Mouse (Mus musculus): ENCODE measurements at regions not wholly inside any gene's neighbourhood (a gene's known extent, or its start where the extent isn't known, plus 50 kb on each side); places are given as distances from the start of the nearest gene placed in this dataset.

DNA sequence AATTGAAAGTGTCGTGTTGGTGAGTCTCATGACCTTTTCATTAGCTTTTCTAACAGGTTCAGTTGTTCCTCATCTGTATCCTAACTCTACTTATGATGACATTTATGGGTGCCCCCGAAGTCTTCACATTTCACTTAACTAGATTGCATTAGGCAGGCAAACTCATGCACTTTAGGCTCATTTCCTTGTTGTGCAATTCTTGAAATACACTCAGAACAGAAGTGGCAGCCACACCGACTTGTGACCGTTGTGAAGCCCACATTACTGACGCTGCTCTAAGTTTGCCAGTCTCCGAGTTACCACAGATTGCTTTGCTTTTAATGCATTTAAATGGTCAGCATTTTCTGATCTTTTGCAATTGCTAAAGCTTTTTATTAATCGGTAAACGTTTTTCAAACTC is 414.8 kb downstream of the Trim52 start:
- TF ChIP-seq POLR2A (IDR thresholded peaks at IDR 0.05; ENCODE audit: borderline replicate concordance, control insufficient read depth, low read depth, low read length) (no peak), CTCF (IDR thresholded peaks at IDR 0.05; ENCODE audit: control insufficient read depth, insufficient read depth, low read length) (no peak)

Data from bone marrow, adult 2 months (tissue).